Mouse (Mus musculus) brain, embryonic 14.5 days (tissue): ENCODE data around the gene Lrrk1.

Source experiments
- CTCF ChIP-seq: fragments of 200-500 bp; IDR thresholded peaks from 2 replicates; pipeline ENCODE4 v1.5.1; 2012; ENCODE audit warnings: inconsistent platforms, mild to moderate bottlenecking, moderate library complexity, borderline replicate concordance; ENCODE audit not compliant: insufficient read depth, insufficient read length; ENCODE audit errors: extremely low read depth
- POLR2A ChIP-seq: fragments of 200-500 bp; IDR thresholded peaks from 2 replicates; pipeline ENCODE4 v1.6.1; 2012; ENCODE audit warnings: mild to moderate bottlenecking, inconsistent platforms, borderline replicate concordance; ENCODE audit not compliant: poor library complexity, insufficient read depth, insufficient read length, severe bottlenecking; ENCODE audit errors: extremely low read depth

DNA sequence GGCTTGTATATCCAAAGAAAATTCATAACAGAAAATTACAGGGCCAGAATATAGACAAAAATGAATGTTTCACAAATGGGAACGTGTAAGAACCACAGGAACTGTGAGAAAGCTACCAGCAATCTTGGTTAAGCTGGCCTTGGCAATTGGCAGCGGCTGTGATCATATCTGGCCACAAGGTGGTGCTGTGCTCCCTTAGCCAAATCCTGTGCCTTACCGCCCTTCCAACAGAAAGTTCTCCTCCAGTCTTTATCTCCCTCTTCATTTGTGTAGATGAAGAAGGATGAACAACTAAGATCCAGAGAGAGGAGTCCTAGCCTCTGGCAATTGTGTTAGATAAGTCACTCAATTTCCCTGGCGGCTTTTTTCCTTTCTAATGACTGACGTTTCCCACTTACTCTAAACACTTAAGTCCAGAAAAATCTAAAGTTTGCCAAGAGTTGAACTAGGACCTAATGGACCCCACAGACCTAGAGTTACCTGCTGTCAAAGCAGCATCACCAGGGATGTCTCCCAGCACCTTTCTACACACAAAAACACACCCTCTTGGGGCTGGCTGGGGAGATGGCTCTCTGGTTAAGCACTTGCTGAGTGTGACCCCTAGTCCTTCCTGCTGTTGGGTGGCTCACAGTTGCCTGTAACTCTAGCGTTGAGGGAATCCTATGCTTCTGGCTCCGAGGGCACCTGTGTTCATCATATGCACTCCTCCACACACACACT, 78.0 kb downstream of the Lrrk1 start:
- no peak for TF ChIP-seq POLR2A
- TF ChIP-seq CTCF = peak; percentile 98
